Mouse (Mus musculus): ENCODE measurements around the gene Pgm5.
"Not testable (repeated sequence)": the region's sequence is repeated elsewhere in the genome, so short reads cannot be mapped to it uniquely, and the experiment has no call there.

Gene Pgm5

DNA sequence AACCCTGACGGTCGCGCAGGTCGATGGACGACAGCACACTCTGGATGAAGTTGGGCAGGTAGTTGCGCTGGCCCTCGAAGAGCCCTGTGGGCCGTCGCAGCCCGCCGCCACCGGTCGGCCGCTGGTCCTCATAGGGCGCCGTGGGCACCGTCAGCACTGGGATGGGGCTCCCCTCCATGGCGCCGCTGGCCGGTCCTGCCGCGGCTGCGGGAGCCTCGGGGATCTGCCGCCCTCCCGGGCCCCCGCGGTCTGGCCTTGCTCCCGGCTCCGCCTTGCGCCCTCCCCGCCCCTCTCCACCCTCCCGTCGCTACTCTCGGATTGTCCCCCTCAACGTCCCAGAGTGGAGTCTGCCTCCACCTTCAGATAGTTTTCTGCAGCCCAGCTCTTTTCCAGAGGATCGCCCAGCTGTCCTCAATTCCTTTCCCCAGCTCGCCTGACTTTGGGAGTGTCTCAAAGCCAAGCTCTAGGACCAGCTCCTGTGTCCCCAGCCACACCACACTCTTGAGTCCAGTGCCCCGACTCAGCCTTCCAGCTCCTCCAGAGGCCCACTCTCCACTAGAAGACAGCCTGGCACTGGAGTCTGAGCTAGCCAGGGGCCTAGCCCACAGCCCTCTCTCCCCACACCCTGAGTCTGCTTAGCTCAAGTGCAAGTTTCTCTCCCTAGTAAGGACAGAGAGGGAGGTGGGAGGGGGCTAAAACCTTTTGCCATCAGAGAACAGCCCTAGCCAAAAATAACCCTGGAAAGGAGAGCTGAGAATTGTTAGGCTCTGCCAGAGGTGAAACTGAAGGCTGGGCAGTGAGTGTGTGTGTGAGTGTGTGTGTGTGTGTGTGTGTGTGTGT, at the start of gene Pgm5:
Gene Pgm5, minus strand, starts transcription at position 244 of the 840 bp plus-strand sequence.
- no peak for DNase-seq (ENCODE audit: low spot score)

DNA sequence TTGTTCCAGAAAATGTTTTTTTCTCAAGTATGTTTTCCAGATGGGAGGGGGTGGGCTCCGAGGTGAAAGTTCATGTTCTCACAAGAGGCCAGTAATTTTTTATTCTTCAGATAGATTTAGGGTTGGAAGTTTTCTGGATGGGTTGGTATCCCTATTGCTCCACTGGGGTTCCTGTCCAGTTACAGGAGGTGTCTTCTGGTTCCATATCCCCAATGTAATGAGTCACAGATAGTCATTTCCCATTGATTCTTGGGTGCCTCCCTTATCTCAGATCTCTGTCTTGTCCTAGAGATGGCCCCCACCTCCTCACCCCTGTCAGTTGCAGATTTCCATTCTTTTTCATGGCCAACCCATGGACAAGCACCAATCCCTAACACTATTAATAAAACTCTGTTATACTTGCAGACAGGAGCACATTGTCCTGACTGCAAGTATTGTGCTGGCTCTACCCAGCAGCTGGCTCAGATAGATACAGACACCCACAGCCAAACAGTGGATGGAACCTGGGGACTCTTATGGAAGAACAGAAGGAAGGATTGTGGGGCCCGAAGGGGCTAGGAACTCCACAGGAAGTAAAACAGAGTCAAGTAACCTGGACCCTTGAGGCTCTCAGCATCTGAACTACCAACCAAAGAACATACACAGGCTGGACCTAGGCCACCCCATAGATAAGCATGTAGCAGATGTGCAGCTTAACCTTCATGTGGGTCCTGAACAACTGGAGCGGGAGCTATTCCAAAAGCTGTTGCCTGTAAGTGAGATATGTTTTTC, 46.9 kb upstream of the Pgm5 start:
- no peak for DNase-seq (ENCODE audit: low spot score)

DNA sequence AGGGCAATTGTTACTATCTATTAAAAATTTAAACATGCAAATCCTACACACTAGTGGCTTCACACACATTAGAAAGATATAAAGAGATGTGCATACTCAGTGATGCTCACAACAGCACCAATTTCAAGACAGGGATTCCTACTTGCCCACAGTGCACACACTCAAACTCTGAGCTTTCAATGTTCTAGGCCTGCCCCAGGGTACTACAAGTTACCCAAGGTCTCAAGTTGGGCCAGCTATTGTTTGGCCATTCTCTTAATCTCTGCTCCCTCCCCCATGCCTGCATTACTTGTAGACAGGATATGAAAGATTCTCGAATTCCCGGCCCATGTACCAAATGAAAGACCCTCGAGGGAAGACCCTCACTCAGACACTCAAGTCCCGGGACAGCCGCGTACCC, 46.0 kb upstream of the Pgm5 start:
- DNase-seq (ENCODE audit: low spot score) = no peak

DNA sequence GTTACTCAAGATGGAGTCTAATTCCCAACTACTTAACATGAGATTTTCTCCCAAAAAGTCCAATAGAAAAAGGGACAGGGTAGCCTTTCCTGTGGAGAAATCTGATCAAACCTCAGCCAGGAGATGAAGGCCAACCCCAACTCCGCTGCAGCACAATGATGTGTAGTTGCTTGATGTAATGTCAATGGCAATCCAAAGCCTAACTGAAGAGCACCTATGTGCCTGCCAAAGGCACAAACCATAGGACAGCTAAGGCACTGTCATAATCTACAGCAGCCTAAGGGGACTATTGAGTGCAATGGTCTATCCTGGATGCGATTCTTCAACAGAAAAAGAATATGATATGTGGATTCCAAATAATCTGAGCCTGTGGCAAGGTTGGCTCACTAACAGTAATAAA, 41.2 kb upstream of the Pgm5 start:
- DNase-seq (ENCODE audit: low spot score) = no peak

DNA sequence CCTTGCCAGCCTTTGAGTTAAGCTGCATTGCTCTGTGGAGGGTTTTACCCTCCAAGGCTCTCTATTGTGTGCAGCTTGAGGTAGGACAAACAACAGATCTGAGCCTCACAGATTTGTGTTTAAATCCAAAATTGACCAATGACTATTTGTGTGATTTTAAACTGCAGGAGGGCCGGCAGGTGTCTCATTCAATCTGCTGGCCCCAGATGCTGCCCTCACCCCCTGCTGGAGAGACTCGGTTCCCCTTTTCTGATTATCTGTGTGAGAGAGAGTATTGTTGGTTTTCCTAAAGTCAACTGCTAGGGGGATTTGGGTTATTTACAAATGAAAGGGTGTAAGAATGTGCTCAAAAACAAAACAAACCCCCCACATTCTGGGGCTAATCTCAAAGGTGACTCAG, 40.6 kb upstream of the Pgm5 start:
- no peak for DNase-seq (ENCODE audit: low spot score)

DNA sequence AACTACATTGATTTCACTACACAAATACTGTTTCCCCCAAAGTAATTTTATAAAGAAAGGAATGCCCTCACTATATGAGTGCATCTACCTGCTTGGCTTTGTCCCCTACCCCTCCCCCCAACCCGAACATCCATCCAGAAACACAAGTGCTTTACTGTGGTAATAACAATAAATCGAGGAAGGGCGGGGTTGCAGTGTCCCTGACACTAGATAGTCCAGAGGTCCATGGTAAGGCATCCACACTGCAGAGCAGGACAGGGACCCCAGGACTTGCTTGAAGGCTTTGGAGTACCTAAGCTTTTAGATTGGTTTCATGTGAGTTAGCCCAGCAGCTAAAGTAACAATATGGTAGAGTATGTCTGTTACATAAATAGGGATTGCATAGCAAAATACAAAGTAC, 40.0 kb upstream of the Pgm5 start:
- no peak for DNase-seq (ENCODE audit: low spot score)

DNA sequence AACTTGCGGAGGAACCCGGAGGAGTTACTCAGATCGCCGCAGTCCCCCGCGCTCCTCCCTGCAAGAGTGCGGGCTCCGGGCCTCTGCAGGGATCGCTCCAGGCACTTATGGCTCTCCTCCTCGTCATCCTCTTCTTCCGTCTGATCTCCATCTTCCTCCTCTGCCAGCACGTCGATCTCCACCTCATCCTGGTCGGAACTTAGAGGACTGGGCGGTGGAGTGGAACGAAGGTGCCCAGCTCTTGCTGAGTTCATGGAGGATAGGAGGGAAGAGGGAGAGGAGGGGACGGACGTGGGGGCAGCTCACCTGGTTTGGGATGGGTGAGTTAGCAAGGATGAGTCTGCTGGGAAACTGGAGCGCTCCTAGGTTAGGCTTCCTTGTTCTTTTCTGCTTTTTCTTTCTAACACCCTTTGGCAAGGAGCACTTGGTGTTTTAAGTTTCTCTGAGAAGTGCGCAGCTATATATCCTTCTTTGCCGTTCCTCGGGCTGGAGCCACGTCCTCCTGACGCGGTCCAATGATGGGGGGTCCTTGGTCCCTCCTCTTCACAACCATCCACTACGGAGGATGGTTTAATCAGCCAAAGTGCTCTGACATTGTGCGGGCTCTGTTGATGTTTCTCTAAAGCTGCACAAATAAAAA, 39.0 kb upstream of the Pgm5 start, which contains the start of gene Foxd4:
Gene Foxd4, minus strand, starts transcription at position 617 of the 640 bp plus-strand sequence.
- no peak for DNase-seq (ENCODE audit: low spot score)

DNA sequence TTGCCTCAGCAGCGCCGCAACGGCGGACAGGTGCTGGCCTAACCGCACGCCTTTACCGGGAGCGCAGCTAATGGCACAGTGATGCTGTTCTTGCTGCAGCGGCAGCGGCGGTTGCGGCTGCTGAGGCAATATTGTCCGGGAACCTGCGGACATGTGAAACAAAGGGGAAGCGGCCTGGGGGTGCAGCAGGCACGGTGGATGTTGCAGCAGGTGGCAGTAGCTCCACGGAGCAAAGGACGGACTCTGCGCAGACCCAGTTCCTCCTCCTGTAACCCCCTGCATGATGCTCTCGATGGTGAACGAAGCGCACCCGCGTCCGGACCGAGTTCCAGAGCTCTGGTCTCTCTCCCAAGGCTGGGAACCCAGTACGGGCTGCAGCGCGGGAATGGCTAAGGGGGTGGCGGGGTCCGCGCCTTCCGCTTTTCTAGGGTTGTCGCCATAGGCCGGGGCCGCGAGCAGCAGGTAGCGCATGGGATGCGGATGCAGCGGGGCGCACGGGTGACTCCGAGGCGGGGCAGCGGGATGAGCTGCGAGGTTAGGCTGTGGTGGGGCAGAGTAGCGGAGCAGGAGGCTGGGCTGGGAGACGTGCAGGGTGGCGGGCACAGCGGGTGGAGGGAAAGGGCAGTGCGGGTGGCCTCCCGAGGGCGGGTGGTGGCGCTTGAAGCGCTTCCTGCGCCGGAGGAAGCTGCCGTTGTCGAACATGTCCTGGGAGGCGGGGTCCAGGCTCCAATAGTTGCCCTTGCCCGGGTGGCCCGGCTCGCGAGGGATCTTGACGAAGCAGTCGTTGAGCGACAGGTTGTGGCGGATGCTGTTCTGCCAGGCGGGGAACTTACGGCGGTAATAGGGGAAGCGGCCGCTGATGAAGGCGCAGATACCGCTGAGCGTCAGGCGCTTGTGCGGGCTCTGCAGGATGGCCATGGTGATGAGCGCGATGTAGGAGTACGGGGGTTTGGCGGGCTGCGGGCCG, 38.2 kb upstream of the Pgm5 start:
- DNase-seq (ENCODE audit: low spot score) = no peak

DNA sequence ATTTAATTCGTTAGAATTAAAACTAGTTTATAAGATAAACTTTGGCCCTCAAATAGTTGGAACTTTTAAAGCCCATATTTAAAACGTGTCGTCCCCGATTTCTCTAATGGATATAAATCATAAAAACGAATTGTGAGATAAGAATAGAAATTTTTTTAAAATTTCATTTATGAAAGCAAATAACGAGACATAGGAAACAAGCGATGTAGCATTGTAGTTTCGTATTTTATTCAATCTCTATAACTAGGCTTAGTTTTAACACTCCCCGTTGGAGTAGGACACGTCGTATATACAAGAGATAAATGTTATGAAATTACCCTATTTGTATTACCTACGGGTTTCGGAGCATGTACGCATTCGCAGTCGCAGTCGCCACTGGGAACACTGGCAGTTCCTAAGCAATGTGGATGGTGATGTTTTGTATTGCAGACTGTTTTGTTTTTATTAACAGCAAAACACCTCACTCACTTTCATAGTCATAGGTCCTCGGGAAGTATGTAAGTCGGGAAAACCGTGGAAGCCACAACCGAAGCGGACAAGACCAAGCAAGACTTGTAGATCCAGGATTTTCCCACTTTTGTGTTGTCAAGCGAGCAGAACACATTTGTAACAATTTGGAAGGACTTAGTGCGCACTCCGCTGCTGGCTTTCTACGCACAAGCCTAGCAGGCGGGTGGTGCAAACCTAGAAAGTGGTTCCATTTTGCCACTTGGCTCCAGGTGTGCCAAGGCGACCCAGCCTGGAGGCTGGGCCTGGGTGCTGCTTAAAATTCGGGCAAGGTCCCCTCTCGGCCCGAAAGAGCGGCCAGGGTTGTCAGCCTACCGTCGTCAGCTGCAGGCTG, 37.3 kb upstream of the Pgm5 start:
- DNase-seq (ENCODE audit: low spot score) = no peak

DNA sequence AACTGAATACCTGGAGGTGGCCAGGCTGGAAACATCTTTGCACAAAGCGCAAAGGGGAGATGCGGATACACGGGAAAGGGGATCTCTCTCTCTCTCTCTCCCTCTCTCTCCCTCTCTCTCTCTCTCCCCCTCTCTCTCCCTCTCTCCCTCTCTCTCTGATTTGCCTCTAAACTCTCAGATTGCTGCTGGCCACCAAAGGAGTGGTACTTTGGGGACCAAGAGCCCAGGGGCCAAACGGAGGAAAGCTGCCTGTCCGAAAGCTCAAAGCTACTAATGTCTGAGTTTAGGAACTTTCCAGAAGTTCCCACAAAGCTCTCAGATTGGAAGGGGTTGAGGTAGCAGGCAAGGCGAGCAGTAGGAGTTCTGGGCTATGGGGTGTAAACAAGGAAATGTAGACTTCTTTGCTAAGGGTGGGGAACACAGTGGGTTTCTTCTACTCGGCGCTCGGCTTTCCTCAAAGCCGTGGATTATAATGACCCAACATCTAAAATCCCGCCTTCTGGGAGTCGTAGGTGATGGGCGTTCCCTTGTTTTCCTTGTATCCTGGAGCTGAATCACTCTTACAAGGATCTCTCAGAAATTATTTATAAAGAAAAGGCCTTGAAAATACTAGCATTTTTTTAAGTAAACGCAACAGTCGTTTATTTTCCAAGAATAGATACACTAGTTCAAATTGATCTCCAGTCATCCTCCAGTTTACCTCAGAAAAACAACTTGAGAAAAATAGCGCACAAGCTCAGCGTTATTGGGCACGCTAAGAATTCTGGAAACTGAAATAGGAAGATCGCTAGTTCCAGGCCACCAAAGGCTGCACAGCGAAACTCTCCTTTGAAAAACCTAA, 36.5 kb upstream of the Pgm5 start:
- no peak for DNase-seq (ENCODE audit: low spot score)

DNA sequence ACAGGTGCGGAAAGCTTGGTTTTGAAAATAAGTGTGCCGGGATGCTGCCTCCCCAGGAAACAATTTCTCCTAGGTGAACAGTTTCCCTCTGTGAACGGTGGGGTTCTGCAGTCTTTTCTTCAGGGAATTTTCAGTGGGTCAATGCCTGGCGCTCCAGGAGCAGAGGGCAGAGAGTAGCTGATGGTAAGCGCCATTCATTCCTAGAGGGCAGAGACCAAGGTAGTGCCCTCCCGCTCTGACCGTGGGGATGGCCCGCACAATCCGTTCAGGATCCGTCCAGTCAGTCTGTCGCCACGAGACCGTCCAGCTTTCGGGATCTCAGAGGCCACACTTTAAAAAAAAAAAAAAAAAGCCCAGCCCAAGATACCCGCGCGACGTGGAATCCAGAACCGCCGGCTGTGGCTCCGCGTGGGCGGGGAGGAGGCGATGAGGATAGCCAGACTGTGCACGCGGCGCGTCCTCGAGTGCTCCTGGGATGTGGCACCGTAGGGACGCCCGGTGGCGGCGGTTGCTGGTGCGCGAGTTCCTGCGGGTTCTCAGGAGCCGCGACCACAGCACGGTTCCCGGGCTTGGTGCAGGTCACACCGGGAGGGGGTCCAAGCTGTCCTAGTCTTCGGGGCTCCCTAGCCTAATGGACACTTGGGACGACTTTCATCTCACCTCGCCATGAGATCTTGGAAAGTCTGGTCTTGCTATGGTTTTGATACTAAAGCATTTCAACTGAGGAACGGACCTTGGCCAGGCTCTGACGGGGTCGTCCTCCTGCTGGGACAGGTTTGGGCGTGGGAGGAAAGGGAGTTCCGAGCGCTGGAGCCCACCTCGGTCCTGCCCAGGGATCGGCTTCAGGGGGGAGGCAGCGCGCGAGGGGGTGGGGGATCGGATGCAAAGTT, 35.6 kb upstream of the Pgm5 start:
- no peak for DNase-seq (ENCODE audit: low spot score)

DNA sequence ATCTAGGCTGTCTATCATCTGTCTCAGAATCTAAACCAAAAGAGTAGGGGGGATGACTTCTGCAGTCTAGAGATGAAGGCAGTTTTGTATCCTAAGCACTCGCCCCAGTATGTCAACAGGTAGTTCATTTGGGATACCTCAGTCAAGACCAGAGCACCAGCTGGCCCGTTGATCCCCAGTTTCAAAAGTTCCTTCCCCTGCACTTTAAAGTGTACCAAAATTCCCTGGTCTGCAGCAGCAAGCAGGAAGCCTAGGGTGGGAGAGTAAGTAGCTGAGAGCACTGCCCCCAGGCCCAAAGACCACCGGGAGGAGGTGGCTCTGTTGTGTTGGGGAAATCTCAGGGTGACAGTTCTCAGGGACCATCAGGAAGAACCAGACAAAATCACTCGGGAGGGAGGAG, 34.9 kb upstream of the Pgm5 start:
- no peak for DNase-seq (ENCODE audit: low spot score)

DNA sequence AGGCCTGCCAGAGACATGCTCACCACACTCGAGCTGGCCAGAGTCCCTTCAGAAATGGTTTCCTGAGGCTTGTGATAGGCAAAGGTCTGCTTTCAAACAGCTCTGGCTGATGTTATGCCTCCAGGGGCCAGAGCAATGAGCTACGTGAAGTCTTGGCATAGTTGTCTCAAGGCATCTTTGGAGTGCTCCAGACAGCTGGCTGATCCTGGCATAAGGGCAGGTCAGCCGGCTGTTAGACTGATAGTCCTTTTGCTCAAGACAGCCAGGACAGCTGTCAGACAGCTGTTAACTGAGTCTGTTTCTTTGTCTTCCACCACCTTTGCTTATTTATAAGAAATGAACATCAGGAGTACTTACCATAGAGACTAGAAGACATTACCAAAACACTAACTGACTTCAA, 25.2 kb upstream of the Pgm5 start:
- no peak for DNase-seq (ENCODE audit: low spot score)

DNA sequence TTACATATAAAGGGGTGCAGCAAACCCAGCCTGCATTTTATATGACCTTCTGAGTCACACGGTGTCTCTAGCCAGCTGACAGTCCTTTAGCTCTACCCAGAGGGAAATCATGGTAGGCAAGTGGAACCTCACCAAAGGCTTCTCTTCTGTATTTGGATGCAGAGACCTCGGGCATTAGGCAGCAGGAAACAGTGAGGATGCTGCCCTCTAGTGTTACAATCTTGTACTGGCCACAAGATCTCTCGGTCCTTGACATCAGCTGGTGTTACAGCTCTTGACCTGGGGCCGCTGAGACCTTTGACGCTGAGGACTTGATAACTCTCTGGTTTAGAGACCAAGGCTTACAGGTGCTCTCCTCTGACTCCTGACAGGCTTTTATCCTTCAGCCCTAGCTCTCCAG, 23.8 kb upstream of the Pgm5 start:
- peak; percentile 14 for DNase-seq (ENCODE audit: low spot score)

DNA sequence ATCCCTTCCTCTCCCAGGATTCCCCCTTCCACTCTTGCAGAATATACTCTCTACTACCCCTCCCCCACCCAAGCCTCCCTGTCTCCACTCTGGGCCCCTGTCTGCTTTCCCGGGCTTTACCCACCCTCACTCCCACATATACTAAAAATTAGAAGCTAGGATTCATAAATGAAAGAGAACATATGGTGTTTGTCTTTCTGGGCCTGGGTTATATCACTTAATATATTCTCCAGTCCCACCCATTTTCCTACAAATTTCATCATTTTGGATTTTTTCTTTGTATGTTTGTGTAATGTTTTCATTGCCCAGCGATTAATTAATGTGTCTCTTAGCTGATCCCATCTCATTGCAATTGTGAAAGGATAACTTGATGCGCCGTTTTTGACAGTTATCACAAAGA, 19.6 kb upstream of the Pgm5 start:
- no peak for DNase-seq (ENCODE audit: low spot score)

DNA sequence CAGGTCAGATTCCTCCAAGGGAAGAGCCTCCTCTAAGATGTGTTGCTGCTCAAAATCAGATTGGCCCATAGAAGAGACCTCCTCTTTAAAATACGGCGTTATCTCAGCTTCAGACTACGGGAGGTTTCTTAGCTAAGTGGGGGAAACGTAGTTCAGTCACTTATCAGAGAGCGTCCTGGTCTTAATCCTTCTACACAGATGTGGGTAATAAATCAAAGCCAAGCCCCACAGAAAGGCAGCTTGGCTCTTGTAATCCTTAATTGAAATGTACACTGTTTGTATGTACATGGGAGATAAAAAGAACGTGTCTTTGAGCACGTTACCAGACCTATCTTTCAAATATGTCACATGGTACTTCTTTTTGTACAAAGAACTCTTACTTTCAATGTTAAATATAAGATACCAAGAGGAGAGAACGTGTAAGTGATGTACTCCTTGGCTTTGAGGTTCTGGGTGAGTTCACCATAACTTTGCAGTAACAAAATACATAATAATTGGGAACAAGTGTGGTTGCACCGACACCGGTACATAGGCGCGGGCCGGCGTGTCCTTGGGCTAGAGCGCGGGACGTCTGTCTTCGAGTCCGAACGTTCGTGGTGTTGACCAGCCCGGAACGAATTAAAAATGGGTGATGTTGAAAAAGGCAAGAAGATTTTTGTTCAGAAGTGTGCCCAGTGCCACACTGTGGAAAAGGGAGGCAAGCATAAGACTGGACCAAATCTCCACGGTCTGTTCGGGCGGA, 13.6 kb upstream of the Pgm5 start, which contains the start of gene Gm10053:
Gene Gm10053, plus strand, starts transcription at position 558 of the 742 bp plus-strand sequence.
- DNase-seq (ENCODE audit: low spot score) = not testable (repeated sequence)

DNA sequence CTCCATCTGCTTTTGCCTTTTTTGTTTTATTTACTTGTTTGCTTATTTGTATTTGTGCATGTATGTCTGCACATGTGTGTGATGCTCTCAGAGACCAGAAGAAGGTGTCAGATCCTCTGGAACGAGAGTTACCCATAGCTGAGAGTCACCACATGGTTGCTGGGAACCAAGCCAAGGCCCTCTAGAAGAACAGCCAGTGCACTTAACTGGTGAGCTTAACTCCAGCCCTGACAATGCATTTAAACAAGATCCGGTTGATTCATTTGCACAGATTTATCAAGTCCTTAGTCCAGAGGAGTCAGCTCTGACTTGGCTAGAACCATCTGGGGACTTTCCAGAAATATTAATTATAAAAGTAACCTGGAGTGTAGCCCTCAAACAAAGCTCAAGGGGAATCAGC, 12.2 kb upstream of the Pgm5 start:
- no peak for DNase-seq (ENCODE audit: low spot score)

DNA sequence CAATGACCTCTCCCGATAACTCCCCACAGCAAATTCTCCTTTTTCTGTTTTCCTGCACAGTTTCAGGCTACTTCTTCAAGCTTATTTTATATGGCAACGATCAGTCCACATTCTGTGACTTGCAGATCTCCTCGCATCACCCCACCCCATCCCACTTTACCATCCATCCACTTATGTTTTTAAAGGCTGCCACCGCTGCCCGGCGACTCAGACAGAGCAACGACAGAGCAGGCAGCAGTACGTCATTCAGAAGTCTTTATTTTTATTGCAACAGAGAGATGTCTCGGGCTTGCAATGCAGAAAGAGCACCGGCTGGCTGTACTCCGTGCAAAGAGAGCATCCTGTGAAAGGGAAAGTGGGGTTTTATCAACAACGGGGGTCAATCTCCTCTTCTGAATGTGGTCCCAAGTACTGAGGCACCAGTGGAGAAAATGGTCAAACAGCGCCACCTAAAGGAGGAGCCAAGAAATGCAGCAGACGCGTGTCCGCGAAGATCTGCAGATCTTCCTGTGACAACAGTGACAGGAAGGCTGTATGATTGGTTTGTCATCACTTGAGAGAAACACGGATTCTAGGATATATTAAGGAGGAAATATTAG, 9.5 kb upstream of the Pgm5 start:
- DNase-seq (ENCODE audit: low spot score) = no peak

All from T-cell, adult 2 months (primary cell).